Comparison of ENCODE assay signal across 8 mouse cellular contexts in genomic region chr9:39603999-39604453, GRCm38 (mm10). TPM values are rescaled to one million over a fixed set of nuclear protein-coding genes. Genes with fewer than 3 reads are reported as not detected.
DNase-seq lines count a peak whose midpoint lies in the region; ATAC-seq and TF ChIP-seq lines count a peak whose summit lies in the region.

AW551984 (minus strand) TSS chr9:39604403.

- no peaks in the 10 kb centered on the region for H3K36me3 ChIP-seq in kidney, embryonic 14.5 days (ENCODE audit: control insufficient read depth, insufficient read depth, low read length)
- no peaks in the 10 kb centered on the region for H3K36me3 ChIP-seq in forebrain, embryonic 10.5 days (replicated peaks)
- H3K36me3 ChIP-seq in intestine, postnatal 0 days (ENCODE audit: control insufficient read depth, insufficient read depth) = no peaks in the 10 kb centered on the region

- no peak for TF ChIP-seq CTCF in intestine, postnatal 0 days (IDR thresholded peaks at IDR 0.05; ENCODE audit: low read depth)

- H3K27ac ChIP-seq in kidney, embryonic 14.5 days (ENCODE audit: low read depth, low read length) = peak within 1 kb of the TSS; percentile 37; the same call in 1 of the 2 replicates
- H3K27ac ChIP-seq in forebrain, embryonic 10.5 days = no peak within 1 kb of the TSS
- H3K27ac ChIP-seq in intestine, postnatal 0 days (ENCODE audit: low read depth, low read length) = no peak within 1 kb of the TSS

- H3K9me3 ChIP-seq in kidney, embryonic 14.5 days (ENCODE audit: control insufficient read depth, low read length) = no peaks in the 10 kb centered on the region
- no peaks in the 10 kb centered on the region for H3K9me3 ChIP-seq in forebrain, embryonic 10.5 days
- no peaks in the 10 kb centered on the region for H3K9me3 ChIP-seq in intestine, postnatal 0 days (ENCODE audit: control insufficient read depth)

- H3K27me3 ChIP-seq in kidney, embryonic 14.5 days (ENCODE audit: control insufficient read depth, insufficient read depth, low read length) = no peaks in the 10 kb centered on the region
- H3K27me3 ChIP-seq in forebrain, embryonic 10.5 days (ENCODE audit: poor library complexity, severe bottlenecking) = peaks cover 14% of the 10 kb centered on the region
- no peaks in the 10 kb centered on the region for H3K27me3 ChIP-seq in intestine, postnatal 0 days (replicated peaks; ENCODE audit: control insufficient read depth, insufficient read depth, low read length)

- H3K4me1 ChIP-seq in kidney, embryonic 14.5 days (ENCODE audit: control insufficient read depth, insufficient read depth, low read length) = no peaks in the 10 kb centered on the region
- H3K4me1 ChIP-seq in forebrain, embryonic 10.5 days = peaks cover 19% of the 10 kb centered on the region
- H3K4me1 ChIP-seq in intestine, postnatal 0 days (replicated peaks; ENCODE audit: control insufficient read depth, insufficient read depth, low read length) = no peaks in the 10 kb centered on the region

- DNase-seq in kidney, postnatal 14 days = no peak
- DNase-seq in ZHBTc4 (ENCODE audit: low read depth, low spot score) = peak; percentile 39
- DNase-seq in forebrain, embryonic 10.5 days (ENCODE audit: extremely low spot score, low spot score) = peak; percentile 35
- DNase-seq in neural tube, embryonic 10.5 days (ENCODE audit: extremely low spot score, low spot score) = peak; percentile 45
- no peak for DNase-seq in ovary, postnatal 14 days (ENCODE audit: low spot score)
- no peak for DNase-seq in lung, postnatal 4 days

- H3K4me2 ChIP-seq in kidney, embryonic 14.5 days (replicated peaks; ENCODE audit: low read depth, low read length) = peak within 1 kb of the TSS; percentile 75
- H3K4me2 ChIP-seq in intestine, postnatal 0 days (replicated peaks; ENCODE audit: low read depth) = peak within 1 kb of the TSS; percentile 60

- WGBS in kidney, embryonic 14.5 days = under 1% methylated on average over 8 of the region's 8 CpGs
- whole genome bisulfite sequencing in forebrain, embryonic 10.5 days = 0% methylated on average over 8 of the region's 8 CpGs
- WGBS in intestine, postnatal 0 days = 2% methylated on average over 8 of the region's 8 CpGs

- peak; percentile 79; the same call in 1 of the 2 replicates for ATAC-seq in kidney, embryonic 14.5 days (ENCODE audit: low FRiP score, low TSS enrichment)
- ATAC-seq in intestine, postnatal 0 days = no peak

- peak within 1 kb of the TSS; percentile 42; the same call in 1 of the 2 replicates for H3K9ac ChIP-seq in kidney, embryonic 14.5 days (ENCODE audit: low read depth, low read length)
- H3K9ac ChIP-seq in intestine, postnatal 0 days (ENCODE audit: low read depth, low read length) = no peak within 1 kb of the TSS

- H3K4me3 ChIP-seq in kidney, embryonic 14.5 days (ENCODE audit: low read length) = peak within 1 kb of the TSS; percentile 42
- H3K4me3 ChIP-seq in forebrain, embryonic 10.5 days = peak within 1 kb of the TSS; percentile 54
- H3K4me3 ChIP-seq in intestine, postnatal 0 days (ENCODE audit: low read depth, low read length) = peak within 1 kb of the TSS; percentile 34

RNA-seq across cellular contexts. Expression of gene AW551984, which starts in this region (rescaled TPM):
- 15.0 and 19.9 TPM in 2 replicates for polyA plus RNA-seq in kidney, embryonic 14.5 days (2014; fragmentation: Nextera tagmentation; extraction: Ambion mirVana)
- polyA plus RNA-seq in forebrain, embryonic 10.5 days (2016; fragmentation: Nextera tagmentation; extraction: Ambion mirVana) = 4.0 and 4.2 TPM in 2 replicates
- 7.5 and 9.8 TPM in 2 replicates for polyA plus RNA-seq in intestine, postnatal 0 days (2015; fragmentation: Nextera tagmentation; extraction: Ambion mirVana)

Comparison
In these comparisons a context has a peak if more than half of its experiments do, and no peak if none do; other contexts are left out.
1. DNase-seq: peak in ZHBTc4 (single experiment), forebrain, embryonic 10.5 days (single experiment) and neural tube, embryonic 10.5 days (single experiment); none in kidney, postnatal 14 days (single experiment), ovary, postnatal 14 days (single experiment) and lung, postnatal 4 days (0 of 2).
2. Peak in every context shown above with its lines, with median percentiles within 50 percentile points of each other: H3K4me3 ChIP-seq.